Mouse (Mus musculus) neutrophil, adult 5-6 weeks (primary cell): Measurements from ENCODE around the gene Tomm34. TPM values are rescaled to one million over a fixed set of nuclear protein-coding genes. Genes with fewer than 3 reads are reported as not detected.
A peak's percentile ranks its signal among the peaks of the same experiment; 100 is the strongest.
"Not testable (repeated sequence)": the region's sequence is repeated elsewhere in the genome, so short reads cannot be mapped to it uniquely, and the experiment has no call there.

Experiments
- ATAC-seq: fragments of 151-379, 151-347 bp; 2 replicates; pipeline ENCODE4 v1.8.0; 2017; ENCODE audit warnings: mild to moderate bottlenecking, moderate TSS enrichment; ENCODE audit not compliant: insufficient number of reproducible peaks, poor library complexity, low FRiP score, severe bottlenecking; ENCODE audit errors: extremely low read depth
- total RNA-seq: library from RNA; stranded (forward); fragments of 200-1000 nt; gene quantifications from 2 replicates; pipeline ENCODE4 v1.2.3, GENCODE M21; 2017

Tomm34 gene
- total RNA-seq, 1 experiment from 2014 or later, result 77.7 TPM

- ATAC-seq, result no peak
These were observed 10.6 kb upstream of the Tomm34 start for GRCm38 (mm10) chr2:164081577-164081976.

- peak; percentile 47 for ATAC-seq
These were observed 8.5 kb upstream of the Tomm34 start for GRCm38 (mm10) chr2:164079488-164079887.

- ATAC-seq, result no peak
These were observed 6.9 kb upstream of the Tomm34 start for GRCm38 (mm10) chr2:164077875-164078274.

GRCm38 (mm10) chr2:164076874-164077425, 6.0 kb upstream of the Tomm34 start:
- no peak for ATAC-seq

- ATAC-seq, result peak; percentile 20; the same call in 1 of the 2 replicates
These were observed 4.1 kb upstream of the Tomm34 start for GRCm38 (mm10) chr2:164075088-164075487.

GRCm38 (mm10) chr2:164073918-164074578, 3.1 kb upstream of the Tomm34 start:
- ATAC-seq, result peak; percentile 84

GRCm38 (mm10) chr2:164073120-164073519, 2.2 kb upstream of the Tomm34 start:
- ATAC-seq, result no peak

- ATAC-seq, result no peak
These were observed 1.1 kb upstream of the Tomm34 start for GRCm38 (mm10) chr2:164072109-164072508.

- ATAC-seq, result not testable (repeated sequence)
These were observed 460 bp upstream of the Tomm34 start for GRCm38 (mm10) chr2:164071437-164071820.

- ATAC-seq, result no peak
These were observed 716 bp downstream of the Tomm34 start, which contains the start of gene Stk4 for GRCm38 (mm10) chr2:164070142-164070764. TSS of gene Stk4 (plus strand) at chr2:164070322.

- no peak for ATAC-seq
These were observed 11.2 kb downstream of the Tomm34 start for GRCm38 (mm10) chr2:164059634-164060235.

GRCm38 (mm10) chr2:164054671-164055070, 16.3 kb downstream of the Tomm34 start:
- ATAC-seq, result no peak

GRCm38 (mm10) chr2:164053767-164054166, 17.2 kb downstream of the Tomm34 start:
- no peak for ATAC-seq

GRCm38 (mm10) chr2:164047197-164047690, 23.7 kb downstream of the Tomm34 start:
- peak; percentile 79 for ATAC-seq

- no peak for ATAC-seq
These were observed 29.4 kb downstream of the Tomm34 start for GRCm38 (mm10) chr2:164041523-164041922.

- ATAC-seq, result peak; percentile 42; the same call in 1 of the 2 replicates
These were observed 30.0 kb downstream of the Tomm34 start for GRCm38 (mm10) chr2:164040949-164041348.

GRCm38 (mm10) chr2:164038407-164039028, 32.5 kb downstream of the Tomm34 start:
- no peak for ATAC-seq

GRCm38 (mm10) chr2:164036520-164037019, 34.4 kb downstream of the Tomm34 start:
- no peak for ATAC-seq

GRCm38 (mm10) chr2:164032973-164033372, 38.0 kb downstream of the Tomm34 start:
- no peak for ATAC-seq
